Mouse (Mus musculus) heart, embryonic 16.5 days (tissue): Measurements from ENCODE around the gene Bcor. TPM values are rescaled to one million over a fixed set of nuclear protein-coding genes. Genes with fewer than 3 reads are reported as not detected.

Source experiments
- ATAC-seq: fragments of 200-750 bp; cut with Nextera tagmentation; replicated peaks from 2 replicates; pipeline ENCODE4 v1.8.0; 2017; ENCODE audit warnings: moderate number of reproducible peaks; ENCODE audit not compliant: insufficient read depth, low FRiP score; ENCODE audit errors: extremely low read depth
- H3K27ac ChIP-seq: fragments of 300-500 bp; sonication (generic); 2 replicates; pipeline ENCODE4 v1.5.1; 2014; ENCODE audit warnings: mild to moderate bottlenecking, low read length, control low read depth, moderate library complexity
- H3K27me3 ChIP-seq: fragments of 300-500 bp; sonication (generic); 2 replicates; pipeline ENCODE4 v1.6.1; 2014; ENCODE audit warnings: low read length, mixed read lengths; ENCODE audit not compliant: control insufficient read depth, insufficient read depth
- H3K36me3 ChIP-seq: fragments of 300-500 bp; sonication (generic); 2 replicates; pipeline ENCODE4 v1.6.1; 2014; ENCODE audit not compliant: control insufficient read depth, insufficient read depth
- H3K4me1 ChIP-seq: fragments of 300-500 bp; sonication (generic); 2 replicates; pipeline ENCODE4 v1.6.1; 2014; ENCODE audit warnings: low read length, mixed read lengths; ENCODE audit not compliant: control insufficient read depth, insufficient read depth
- H3K4me2 ChIP-seq: fragments of 300-500 bp; sonication (generic); 2 replicates; pipeline ENCODE4 v1.6.1; 2014; ENCODE audit warnings: low read depth, mild to moderate bottlenecking, control low read depth, low read length
- H3K4me3 ChIP-seq: fragments of 300-500 bp; sonication (generic); 2 replicates; pipeline ENCODE4 v1.5.1; 2014; ENCODE audit warnings: mild to moderate bottlenecking, control low read depth, low read length
- H3K9ac ChIP-seq: fragments of 300-500 bp; sonication (generic); 2 replicates; pipeline ENCODE4 v1.6.1; 2014; ENCODE audit warnings: low read length, control low read depth
- H3K9me3 ChIP-seq: fragments of 300-500 bp; sonication (generic); replicated peaks from 2 replicates; pipeline ENCODE4 v1.6.1; 2016; ENCODE audit warnings: low read length; ENCODE audit not compliant: control insufficient read depth
- WGBS: fragments of 180-500 bp; shearing (Covaris S2); extraction: QIAGEN DNeasy Blood & Tissue Kit; methylation state at CpG from one replicate; pipeline ENCODE4 v1.1.7; 2014; 5-methylcytosine and 5-hydroxymethylcytosine counted together
- polyA plus RNA-seq: library from polyadenylated mRNA; unstranded; fragments of >200 nt; fragmentation: Nextera tagmentation; extraction: Ambion mirVana; gene quantifications from 2 replicates; pipeline ENCODE4 v1.2.1, GENCODE M21; 2015

The Bcor gene
- polyA plus RNA-seq, 1 experiment from 2014 or later = 11.5 TPM

DNA sequence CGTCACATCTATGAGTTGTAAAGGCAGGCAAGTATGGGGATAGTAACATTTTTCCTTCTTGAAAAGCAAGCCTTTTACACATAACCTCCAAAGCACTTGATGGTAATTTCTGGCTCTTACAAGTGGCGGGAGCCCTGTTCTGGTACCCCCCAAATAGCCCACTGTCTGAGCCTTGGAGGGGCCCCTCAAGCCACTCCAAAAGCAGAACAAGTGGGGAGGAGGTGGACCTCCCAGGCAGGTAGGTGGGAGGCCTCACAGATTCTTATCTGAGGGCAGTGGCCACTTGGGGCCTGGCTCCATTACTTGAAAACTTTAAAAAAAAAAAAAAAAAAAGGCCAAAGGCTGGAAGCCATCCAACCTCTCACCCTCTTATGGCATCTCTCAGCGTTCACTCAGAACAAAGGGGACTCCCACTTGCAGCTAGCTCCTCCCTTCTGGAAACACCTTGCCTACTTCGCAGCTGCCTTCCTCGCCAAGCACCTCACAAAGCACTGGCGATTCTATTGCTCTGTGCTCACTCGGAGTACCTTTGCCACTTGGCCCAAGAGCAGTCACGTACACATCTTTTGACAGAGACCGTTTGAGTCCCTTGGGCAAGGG is 106.7 kb downstream of the Bcor start:
- peaks cover under 1% of the 10 kb centered on the region; the same call in 1 of the 2 replicates for H3K4me1 ChIP-seq
- H3K27me3 ChIP-seq = no peaks in the 10 kb centered on the region; the same call in 1 of the 2 replicates
- no peak overlapping the region for H3K4me3 ChIP-seq
- H3K36me3 ChIP-seq = peaks cover 18% of the 10 kb centered on the region
- no peak overlapping the region for H3K4me2 ChIP-seq
- no peak overlapping the region for H3K27ac ChIP-seq
- H3K9ac ChIP-seq = no peak overlapping the region
- 65% methylated on average over 9 of the region's 9 CpGs for WGBS
- no peak for ATAC-seq
- no peaks in the 10 kb centered on the region for H3K9me3 ChIP-seq

DNA sequence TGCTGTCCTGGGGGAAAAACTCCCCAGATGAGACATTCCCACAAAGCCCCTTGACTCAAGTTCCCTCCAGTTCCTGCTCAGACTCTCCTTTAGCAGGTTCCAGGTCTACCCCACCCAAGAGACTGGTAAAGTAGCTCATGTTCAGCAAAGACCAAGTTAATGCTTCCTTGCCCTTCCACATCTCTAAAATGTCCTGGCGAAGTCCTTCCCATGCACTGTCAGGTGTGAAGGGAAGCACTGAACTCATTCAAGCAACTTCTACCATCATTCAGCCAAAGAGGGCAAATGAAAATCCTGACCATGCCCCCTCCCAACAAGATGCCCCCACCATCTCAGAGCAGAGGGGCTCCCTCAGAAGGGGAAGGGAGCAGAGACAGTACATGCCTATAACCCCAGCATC is 107.5 kb downstream of the Bcor start:
- H3K4me1 ChIP-seq = peaks cover 3% of the 10 kb centered on the region; the same call in 1 of the 2 replicates
- H3K4me3 ChIP-seq = no peak overlapping the region
- 89% methylated on average over 1 of the region's 1 CpGs for WGBS
- H3K9me3 ChIP-seq = no peaks in the 10 kb centered on the region
- no peak overlapping the region for H3K4me2 ChIP-seq
- no peaks in the 10 kb centered on the region for H3K27me3 ChIP-seq
- ATAC-seq = no peak
- H3K36me3 ChIP-seq = peaks cover 12% of the 10 kb centered on the region
- no peak overlapping the region for H3K9ac ChIP-seq
- no peak overlapping the region for H3K27ac ChIP-seq

DNA sequence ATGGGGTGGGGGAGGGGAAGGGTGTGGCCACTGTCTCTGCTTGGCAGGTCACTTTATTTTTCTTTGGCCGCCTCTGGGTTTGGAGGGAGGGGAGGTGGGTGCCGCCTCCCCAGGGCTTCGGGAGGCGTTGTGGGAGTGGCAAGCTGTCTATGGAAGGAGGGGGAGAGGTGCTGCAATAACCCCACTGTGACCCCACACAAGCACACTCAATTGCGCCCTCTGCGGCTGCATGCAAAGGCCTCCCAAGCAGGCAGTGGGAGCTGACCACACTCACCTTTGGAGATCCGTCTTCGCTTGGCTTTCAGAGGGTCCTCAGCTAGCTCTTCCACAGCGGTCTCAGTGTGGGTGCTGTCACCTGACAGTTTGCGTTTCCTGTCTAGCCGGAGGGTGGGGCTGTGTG is 111.4 kb downstream of the Bcor start:
- H3K4me3 ChIP-seq = no peak overlapping the region
- peaks cover 3% of the 10 kb centered on the region; the same call in 1 of the 2 replicates for H3K4me1 ChIP-seq
- H3K36me3 ChIP-seq = 0 out of 2 replicates have a peak, but pooled peaks cover 7% of the 10 kb centered on the region
- no peaks in the 10 kb centered on the region for H3K9me3 ChIP-seq
- H3K9ac ChIP-seq = no peak overlapping the region
- no peak overlapping the region for H3K4me2 ChIP-seq
- H3K27me3 ChIP-seq = no peaks in the 10 kb centered on the region; the same call in 1 of the 2 replicates
- ATAC-seq = no peak
- 62% methylated on average over 11 of the region's 11 CpGs for WGBS
- H3K27ac ChIP-seq = no peak overlapping the region

DNA sequence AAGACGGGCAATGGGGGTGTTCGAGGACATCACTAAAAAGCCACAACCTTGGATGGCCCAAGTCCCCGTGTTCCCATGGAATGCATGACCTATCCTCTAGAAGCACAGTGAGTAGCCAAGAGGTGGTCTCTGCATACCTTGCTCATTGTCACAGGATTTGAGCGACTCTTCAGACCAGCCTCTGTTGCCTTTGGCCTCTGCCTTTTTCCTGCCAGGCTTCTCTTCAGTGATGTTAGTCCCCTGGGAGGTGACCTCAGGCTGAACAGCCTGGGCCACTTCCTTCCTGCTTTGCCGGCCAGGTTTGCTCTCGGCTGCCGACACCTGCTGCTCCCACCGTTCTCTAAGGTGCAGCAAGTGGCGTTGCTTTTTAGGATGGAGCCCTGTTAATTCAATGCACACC is 112.0 kb downstream of the Bcor start:
- Histone ChIP-seq H3K27ac (no peak overlapping the region), H3K9ac (no peak overlapping the region), H3K9me3 (no peaks in the 10 kb centered on the region), H3K36me3 (0 out of 2 replicates have a peak, but pooled peaks cover 7% of the 10 kb centered on the region), H3K4me2 (no peak overlapping the region), H3K4me1 (peaks cover 3% of the 10 kb centered on the region; the same call in 1 of the 2 replicates), H3K4me3 (no peak overlapping the region), H3K27me3 (no peaks in the 10 kb centered on the region; the same call in 1 of the 2 replicates)
- 45% methylated on average over 9 of the region's 9 CpGs for WGBS
- no peak for ATAC-seq

DNA sequence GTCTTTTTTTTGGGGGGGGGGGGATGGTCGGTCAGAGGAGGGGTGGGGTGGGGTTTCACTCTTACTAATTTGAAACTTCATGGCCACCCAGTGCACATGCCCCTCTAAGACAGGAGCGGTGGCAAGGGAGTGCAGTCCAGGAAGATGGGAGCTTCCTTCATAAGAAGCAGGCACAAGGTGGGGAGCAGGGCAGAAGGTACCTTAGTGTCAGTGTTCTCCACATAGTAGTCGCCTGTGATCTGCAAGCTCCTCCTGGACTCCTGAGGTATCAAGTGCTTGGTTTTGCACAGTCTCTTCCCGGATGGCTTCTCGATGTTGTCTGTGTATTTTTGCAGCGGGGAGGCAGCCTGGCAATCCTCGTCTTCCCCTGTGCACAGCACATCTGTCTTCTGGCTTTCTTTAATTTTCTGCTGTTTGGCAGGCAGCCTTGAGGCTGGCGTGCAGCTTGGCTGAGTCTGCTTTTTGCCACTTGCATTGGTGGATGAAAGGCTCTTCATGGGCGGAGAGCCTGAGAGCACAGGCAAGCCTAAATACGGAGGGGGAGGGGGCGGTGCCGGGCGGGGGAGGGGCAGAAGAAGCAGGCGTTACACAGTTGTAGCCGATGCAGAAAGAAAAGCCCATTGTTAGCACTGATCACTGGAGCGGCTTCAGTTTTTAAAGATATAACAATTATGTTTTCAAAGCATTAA is 112.8 kb downstream of the Bcor start:
- no peaks in the 10 kb centered on the region; the same call in 1 of the 2 replicates for H3K27me3 ChIP-seq
- WGBS = 43% methylated on average over 16 of the region's 16 CpGs

DNA sequence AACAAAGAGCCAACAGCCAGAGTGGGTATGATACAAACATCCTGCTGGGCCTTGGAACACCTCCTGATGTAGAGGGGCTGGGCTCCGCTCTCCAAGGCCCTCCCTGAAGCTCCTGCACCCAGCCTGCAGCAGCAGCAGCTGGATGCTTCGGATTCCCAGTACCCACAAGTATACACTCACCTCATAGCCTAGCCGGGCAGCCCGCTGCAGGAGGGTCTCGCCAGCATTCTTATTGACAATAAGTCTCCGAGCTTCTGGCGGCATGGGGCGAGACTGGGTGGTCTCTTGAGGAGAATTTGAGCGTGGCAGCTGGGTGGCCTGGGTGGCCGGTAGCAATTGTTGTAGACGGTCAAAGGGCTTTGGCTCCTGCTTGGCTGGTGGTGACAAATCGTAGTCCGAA is 113.5 kb downstream of the Bcor start:
- H3K36me3 ChIP-seq = 0 out of 2 replicates have a peak, but pooled peaks cover 7% of the 10 kb centered on the region
- no peak for ATAC-seq

More for the DNA sequence above, 112.8 kb downstream of the Bcor start:
- no peak overlapping the region for H3K4me2 ChIP-seq
- no peaks in the 10 kb centered on the region for H3K9me3 ChIP-seq
- H3K9ac ChIP-seq = no peak overlapping the region
- 0 out of 2 replicates have a peak, but pooled peaks cover 7% of the 10 kb centered on the region for H3K36me3 ChIP-seq
- peaks cover 3% of the 10 kb centered on the region; the same call in 1 of the 2 replicates for H3K4me1 ChIP-seq
- no peak for ATAC-seq
- no peak overlapping the region for H3K27ac ChIP-seq
- H3K4me3 ChIP-seq = no peak overlapping the region

DNA sequence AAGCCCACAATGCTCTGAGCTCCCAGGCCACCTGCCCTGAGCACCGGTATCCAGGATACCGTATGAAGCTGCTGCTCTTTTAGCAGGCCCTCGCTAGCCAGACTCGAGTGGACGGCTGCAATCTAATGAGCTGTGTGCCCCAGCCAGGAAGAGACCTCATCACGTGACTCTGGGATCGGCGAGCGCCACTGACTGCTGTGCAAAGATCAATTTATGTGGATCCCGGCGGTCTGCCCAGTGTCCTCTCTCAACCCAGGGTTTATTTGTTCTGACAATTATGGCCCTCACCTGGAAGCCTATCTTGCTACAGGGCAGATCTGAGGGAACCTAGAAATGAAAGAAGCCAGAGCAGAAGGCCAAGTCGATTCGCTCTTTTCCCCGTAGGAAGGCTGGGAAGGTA is 116.8 kb downstream of the Bcor start:
- no peaks in the 10 kb centered on the region; the same call in 1 of the 2 replicates for H3K27me3 ChIP-seq
- H3K27ac ChIP-seq = no peak overlapping the region
- no peak overlapping the region for H3K4me2 ChIP-seq
- H3K4me1 ChIP-seq = peaks cover 3% of the 10 kb centered on the region; the same call in 1 of the 2 replicates
- H3K9me3 ChIP-seq = no peaks in the 10 kb centered on the region
- peaks cover 25% of the 10 kb centered on the region for H3K36me3 ChIP-seq
- no peak overlapping the region for H3K4me3 ChIP-seq
- 78% methylated on average over 14 of the region's 14 CpGs for WGBS
- ATAC-seq = no peak
- no peak overlapping the region for H3K9ac ChIP-seq

More for the DNA sequence above, 113.5 kb downstream of the Bcor start:
- H3K4me3 ChIP-seq = no peak overlapping the region
- WGBS = 77% methylated on average over 13 of the region's 13 CpGs
- no peak overlapping the region for H3K27ac ChIP-seq
- no peak overlapping the region for H3K9ac ChIP-seq
- no peak overlapping the region for H3K4me2 ChIP-seq
- no peaks in the 10 kb centered on the region; the same call in 1 of the 2 replicates for H3K27me3 ChIP-seq
- H3K9me3 ChIP-seq = no peaks in the 10 kb centered on the region
- peaks cover 3% of the 10 kb centered on the region; the same call in 1 of the 2 replicates for H3K4me1 ChIP-seq

DNA sequence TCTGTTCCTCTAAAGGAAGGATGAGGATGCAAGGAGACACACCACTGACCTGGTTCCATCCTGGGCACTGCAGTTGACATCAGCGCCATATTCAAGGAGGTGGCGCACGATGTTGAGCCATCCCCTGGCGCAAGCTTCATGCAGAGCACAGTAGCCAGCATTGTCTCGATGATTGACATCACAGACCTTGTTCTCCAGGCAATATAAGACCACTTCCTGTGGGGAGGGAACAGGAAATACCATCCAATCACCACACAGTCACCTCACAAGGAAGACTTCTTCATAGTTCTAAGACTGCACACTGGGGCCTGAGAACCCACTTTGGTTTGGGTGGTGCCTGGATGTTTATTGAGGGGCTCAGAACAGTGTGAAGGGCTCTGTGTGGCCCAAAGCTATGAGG is 118.7 kb downstream of the Bcor start:
- no peak overlapping the region for H3K4me2 ChIP-seq
- 92% methylated on average over 5 of the region's 5 CpGs for WGBS
- peaks cover 25% of the 10 kb centered on the region for H3K36me3 ChIP-seq
- no peak overlapping the region for H3K9ac ChIP-seq
- H3K27ac ChIP-seq = no peak overlapping the region
- H3K4me3 ChIP-seq = no peak overlapping the region
- ATAC-seq = no peak
- no peaks in the 10 kb centered on the region for H3K4me1 ChIP-seq
- no peaks in the 10 kb centered on the region for H3K9me3 ChIP-seq
- H3K27me3 ChIP-seq = no peaks in the 10 kb centered on the region; the same call in 1 of the 2 replicates
